Mouse (Mus musculus) gastrocnemius, postnatal 14 days (tissue): Measurements from ENCODE around the gene Gemin5. TPM values are rescaled to one million over a fixed set of nuclear protein-coding genes. Genes with fewer than 3 reads are reported as not detected.
"Not testable (repeated sequence)": the region's sequence is repeated elsewhere in the genome, so short reads cannot be mapped to it uniquely, and the experiment has no call there.

Experiments
- DNase-seq: peaks from one replicate; pipeline ENCODE4 v3.0.0; 2021; ENCODE audit warnings: mixed read lengths
- intact Hi-C: fragments of 180-260 bp; cut with DNase I; formaldehyde crosslinking; loops from one replicate; pipeline ENCODE4 v1.15.1; 2025; ENCODE audit warnings: low total_unique reads
- total RNA-seq, 2 experiments: library from RNA; stranded (reverse); gene quantifications; 2 replicates each; pipeline ENCODE4 v1.2.3; 2021

The Gemin5 gene
- total RNA-seq, 2 experiments from 2014 or later: 9.5 to 10.8 TPM

GRCm38 (mm10) chr11:58179986-58180385 is 11.6 kb upstream of the Gemin5 start:
- intact Hi-C loops: loop anchor here (2.0 kb wide), 1 partner anchor 45 kb away; no protein-coding TSS in a partner anchor
- not testable (repeated sequence) for DNase-seq

GRCm38 (mm10) chr11:58179563-58179962 is 11.2 kb upstream of the Gemin5 start:
- peak; percentile 49 for DNase-seq
- intact Hi-C loops: no loop called here

- DNase-seq: peak; percentile 95
- intact Hi-C loops: no loop called here
Observed at GRCm38 (mm10) chr11:58171459-58172091, 3.2 kb upstream of the Gemin5 start, which contains the start of gene Mrpl22. Mrpl22 (plus strand) TSS chr11:58171661.

- intact Hi-C loops: loop anchor here (10.0 kb wide), 1 partner anchor 65 kb away; the partner anchor contains the start of gene Cnot8
- no peak for DNase-seq
Observed at GRCm38 (mm10) chr11:58169666-58170065, 1.3 kb upstream of the Gemin5 start.

GRCm38 (mm10) chr11:58167822-58168166 is 545 bp downstream of the Gemin5 start:
- intact Hi-C loops: loop anchor here (10.0 kb wide), 1 partner anchor 63 kb away; the partner anchor contains the start of gene Cnot8
- no peak for DNase-seq

- intact Hi-C loops: loop anchor here (10.0 kb wide), 1 partner anchor 60 kb away; the partner anchor contains the start of gene Cnot8
Observed at GRCm38 (mm10) chr11:58165072-58165471, 3.3 kb downstream of the Gemin5 start.

GRCm38 (mm10) chr11:58156871-58157270 is 11.5 kb downstream of the Gemin5 start:
- intact Hi-C loops: no loop called here
- DNase-seq: no peak

More at GRCm38 (mm10) chr11:58165072-58165471, 3.3 kb downstream of the Gemin5 start:
- DNase-seq: no peak

GRCm38 (mm10) chr11:58155458-58155857 is 12.9 kb downstream of the Gemin5 start:
- DNase-seq: no peak
- intact Hi-C loops: no loop called here

GRCm38 (mm10) chr11:58146241-58146640 is 22.1 kb downstream of the Gemin5 start:
- no peak for DNase-seq
- intact Hi-C loops: no loop called here

- no peak for DNase-seq
- intact Hi-C loops: no loop called here
Observed at GRCm38 (mm10) chr11:58143704-58144426, 24.5 kb downstream of the Gemin5 start.

- DNase-seq: no peak
- intact Hi-C loops: no loop called here
Observed at GRCm38 (mm10) chr11:58139466-58139865, 28.9 kb downstream of the Gemin5 start.

GRCm38 (mm10) chr11:58138821-58139220 is 29.5 kb downstream of the Gemin5 start:
- intact Hi-C loops: no loop called here
- DNase-seq: no peak

- no peak for DNase-seq
Observed at GRCm38 (mm10) chr11:58136677-58137076, 31.7 kb downstream of the Gemin5 start.

GRCm38 (mm10) chr11:58135296-58135695 is 33.0 kb downstream of the Gemin5 start:
- DNase-seq: no peak
- intact Hi-C loops: no loop called here

More at GRCm38 (mm10) chr11:58136677-58137076, 31.7 kb downstream of the Gemin5 start:
- intact Hi-C loops: no loop called here

- intact Hi-C loops: no loop called here
- DNase-seq: no peak
Observed at GRCm38 (mm10) chr11:58134869-58135268, 33.5 kb downstream of the Gemin5 start.

GRCm38 (mm10) chr11:58132026-58132425 is 36.3 kb downstream of the Gemin5 start:
- no peak for DNase-seq
- intact Hi-C loops: no loop called here

- no peak for DNase-seq
Observed at GRCm38 (mm10) chr11:58129302-58129843, 39.0 kb downstream of the Gemin5 start.

GRCm38 (mm10) chr11:58127544-58127943 is 40.8 kb downstream of the Gemin5 start:
- intact Hi-C loops: no loop called here
- DNase-seq: no peak

More at GRCm38 (mm10) chr11:58129302-58129843, 39.0 kb downstream of the Gemin5 start:
- intact Hi-C loops: no loop called here

- peak; percentile 72 for DNase-seq
- intact Hi-C loops: no loop called here
Observed at GRCm38 (mm10) chr11:58126397-58127160, 41.8 kb downstream of the Gemin5 start.

GRCm38 (mm10) chr11:58125021-58125420 is 43.3 kb downstream of the Gemin5 start:
- DNase-seq: no peak
- intact Hi-C loops: no loop called here
